Mouse (Mus musculus) liver, adult (tissue): ENCODE results near the gene Col25a1.

Experiments
- GATA4 ChIP-seq: IDR thresholded peaks from 2 replicates; pipeline ENCODE4 v1.6.1; 2014; ENCODE audit warnings: mild to moderate bottlenecking, low read length; ENCODE audit not compliant: insufficient replicate concordance

Gene Col25a1

GRCm38 (mm10) chr3:130473970-130474369 is 342.7 kb downstream of the Col25a1 start:
- no peak for TF ChIP-seq GATA4

- no peak for TF ChIP-seq GATA4
Measured at GRCm38 (mm10) chr3:130482513-130482912, 351.2 kb downstream of the Col25a1 start.

GRCm38 (mm10) chr3:130488839-130489238 is 357.5 kb downstream of the Col25a1 start:
- no peak for TF ChIP-seq GATA4

GRCm38 (mm10) chr3:130494192-130494591 is 362.9 kb downstream of the Col25a1 start:
- TF ChIP-seq GATA4 = no peak

- TF ChIP-seq GATA4 = no peak
Measured at GRCm38 (mm10) chr3:130494665-130495396, 363.5 kb downstream of the Col25a1 start.

GRCm38 (mm10) chr3:130497036-130497435 is 365.7 kb downstream of the Col25a1 start:
- TF ChIP-seq GATA4 = no peak

GRCm38 (mm10) chr3:130501713-130502112 is 370.4 kb downstream of the Col25a1 start:
- no peak for TF ChIP-seq GATA4

GRCm38 (mm10) chr3:130508330-130508729 is 377.0 kb downstream of the Col25a1 start:
- no peak for TF ChIP-seq GATA4

GRCm38 (mm10) chr3:130518457-130518879 is 387.2 kb downstream of the Col25a1 start:
- TF ChIP-seq GATA4 = no peak

GRCm38 (mm10) chr3:130521834-130522476 is 390.7 kb downstream of the Col25a1 start:
- TF ChIP-seq GATA4 = no peak

- TF ChIP-seq GATA4 = no peak
Measured at GRCm38 (mm10) chr3:130523019-130523418, 391.7 kb downstream of the Col25a1 start.

GRCm38 (mm10) chr3:130524367-130525137 is 393.3 kb downstream of the Col25a1 start:
- TF ChIP-seq GATA4 = no peak

- no peak for TF ChIP-seq GATA4
Measured at GRCm38 (mm10) chr3:130535021-130535420, 403.7 kb downstream of the Col25a1 start.

- no peak for TF ChIP-seq GATA4
Measured at GRCm38 (mm10) chr3:130541541-130541940, 410.2 kb downstream of the Col25a1 start.

GRCm38 (mm10) chr3:130545995-130546394 is 414.7 kb downstream of the Col25a1 start:
- no peak for TF ChIP-seq GATA4

- no peak for TF ChIP-seq GATA4
Measured at GRCm38 (mm10) chr3:130549066-130549465, 417.8 kb downstream of the Col25a1 start.
